Mouse (Mus musculus): ENCODE measurements around the gene Sema4f. TPM values are rescaled to one million over a fixed set of nuclear protein-coding genes. Genes with fewer than 3 reads are reported as not detected.

Gene Sema4f
- polyA plus RNA-seq, 1 experiment from 2014 or later, result 0.12 TPM

- DNase-seq (no peak), ATAC-seq (no peak)
- Histone ChIP-seq H3K9ac (replicated peaks) (no peak overlapping the region), H3K4me3 (ENCODE audit: low read depth, low read length) (no peak overlapping the region), H3K9me3 (ENCODE audit: low read length) (no peaks in the 10 kb centered on the region), H3K27ac (ENCODE audit: low read depth) (no peak overlapping the region), H3K36me3 (replicated peaks; ENCODE audit: insufficient read depth, low read length) (no peaks in the 10 kb centered on the region), H3K4me2 (ENCODE audit: low read depth, low read length) (no peak overlapping the region), H3K4me1 (ENCODE audit: insufficient read depth) (0 out of 2 replicates have a peak, but pooled peaks cover 2% of the 10 kb centered on the region), H3K27me3 (ENCODE audit: insufficient read depth, low read length) (no peaks in the 10 kb centered on the region)
- TF ChIP-seq EP300 (IDR thresholded peaks at IDR 0.05; ENCODE audit: low read depth) (no peak), CTCF (IDR thresholded peaks at IDR 0.05; ENCODE audit: low read depth) (no peak)
- 41% methylated on average over 4 of the region's 4 CpGs for WGBS (ENCODE audit: insufficient replicate concordance)
Observed at GRCm38 (mm10) chr6:82956553-82957251, 17.1 kb upstream of the Sema4f start.

- Histone ChIP-seq H3K9me3 (ENCODE audit: low read length) (no peaks in the 10 kb centered on the region; the same call in 1 of the 2 replicates), H3K27ac (ENCODE audit: low read depth) (no peak within 1 kb of the TSS), H3K9ac (replicated peaks) (no peak within 1 kb of the TSS), H3K36me3 (replicated peaks; ENCODE audit: insufficient read depth, low read length) (no peaks in the 10 kb centered on the region), H3K4me2 (ENCODE audit: low read depth, low read length) (no peak within 1 kb of the TSS), H3K27me3 (ENCODE audit: insufficient read depth, low read length) (no peaks in the 10 kb centered on the region), H3K4me1 (ENCODE audit: insufficient read depth) (no peaks in the 10 kb centered on the region), H3K4me3 (ENCODE audit: low read depth, low read length) (no peak within 1 kb of the TSS)
- 76% methylated on average over 14 of the region's 14 CpGs for WGBS (ENCODE audit: insufficient replicate concordance)
- TF ChIP-seq EP300 (IDR thresholded peaks at IDR 0.05; ENCODE audit: low read depth) (no peak), CTCF (IDR thresholded peaks at IDR 0.05; ENCODE audit: low read depth) (no peak)
- ATAC-seq (no peak), DNase-seq (no peak)
Observed at GRCm38 (mm10) chr6:82946651-82947050, 7.1 kb upstream of the Sema4f start, which contains the start of gene M1ap. M1ap (plus strand) TSS chr6:82946902.

GRCm38 (mm10) chr6:82945750-82946149 is 6.2 kb upstream of the Sema4f start:
- Histone ChIP-seq H3K9ac (replicated peaks) (no peak overlapping the region), H3K9me3 (ENCODE audit: low read length) (no peaks in the 10 kb centered on the region; the same call in 1 of the 2 replicates), H3K4me2 (ENCODE audit: low read depth, low read length) (no peak overlapping the region), H3K27me3 (ENCODE audit: insufficient read depth, low read length) (no peaks in the 10 kb centered on the region), H3K27ac (ENCODE audit: low read depth) (no peak overlapping the region), H3K36me3 (replicated peaks; ENCODE audit: insufficient read depth, low read length) (no peaks in the 10 kb centered on the region), H3K4me1 (ENCODE audit: insufficient read depth) (no peaks in the 10 kb centered on the region), H3K4me3 (ENCODE audit: low read depth, low read length) (no peak overlapping the region)
- no peak for TF ChIP-seq EP300 (IDR thresholded peaks at IDR 0.05; ENCODE audit: low read depth)
- TF ChIP-seq CTCF (IDR thresholded peaks at IDR 0.05; ENCODE audit: low read depth), result peak; percentile 60
- no peak for ATAC-seq
- DNase-seq, result peak; percentile 44
- 47% methylated on average over 6 of the region's 6 CpGs for WGBS (ENCODE audit: insufficient replicate concordance)

GRCm38 (mm10) chr6:82940765-82941164 is 1.2 kb upstream of the Sema4f start:
- H3K36me3 ChIP-seq (replicated peaks; ENCODE audit: insufficient read depth, low read length), result no peaks in the 10 kb centered on the region
- no peak overlapping the region for H3K9ac ChIP-seq (replicated peaks)
- no peak overlapping the region for H3K4me3 ChIP-seq (ENCODE audit: low read depth, low read length)
- no peaks in the 10 kb centered on the region; the same call in 1 of the 2 replicates for H3K9me3 ChIP-seq (ENCODE audit: low read length)
- ATAC-seq (no peak), DNase-seq (no peak)
- peaks cover 4% of the 10 kb centered on the region for H3K4me1 ChIP-seq (ENCODE audit: insufficient read depth)
- no peak overlapping the region for H3K27ac ChIP-seq (ENCODE audit: low read depth)
- H3K4me2 ChIP-seq (ENCODE audit: low read depth, low read length), result no peak overlapping the region
- TF ChIP-seq EP300 (IDR thresholded peaks at IDR 0.05; ENCODE audit: low read depth), result no peak
- TF ChIP-seq CTCF (IDR thresholded peaks at IDR 0.05; ENCODE audit: low read depth), result no peak
- WGBS (ENCODE audit: insufficient replicate concordance), result 25% methylated on average over 3 of the region's 3 CpGs
- H3K27me3 ChIP-seq (ENCODE audit: insufficient read depth, low read length), result peaks cover 18% of the 10 kb centered on the region

- ATAC-seq, result no peak
- no peak for DNase-seq
- no peak overlapping the region for H3K4me3 ChIP-seq (ENCODE audit: low read depth, low read length)
Observed at GRCm38 (mm10) chr6:82934616-82935230, 4.8 kb downstream of the Sema4f start.

GRCm38 (mm10) chr6:82927617-82928016 is 12.0 kb downstream of the Sema4f start:
- Histone ChIP-seq H3K4me2 (ENCODE audit: low read depth, low read length) (no peak overlapping the region), H3K9me3 (ENCODE audit: low read length) (no peaks in the 10 kb centered on the region), H3K4me1 (ENCODE audit: insufficient read depth) (no peaks in the 10 kb centered on the region), H3K36me3 (replicated peaks; ENCODE audit: insufficient read depth, low read length) (no peaks in the 10 kb centered on the region), H3K4me3 (ENCODE audit: low read depth, low read length) (no peak overlapping the region), H3K9ac (replicated peaks) (no peak overlapping the region), H3K27ac (ENCODE audit: low read depth) (no peak overlapping the region), H3K27me3 (ENCODE audit: insufficient read depth, low read length) (no peaks in the 10 kb centered on the region)
- ATAC-seq (peak; percentile 94), DNase-seq (no peak)
- 54% methylated on average over 5 of the region's 5 CpGs for WGBS (ENCODE audit: insufficient replicate concordance)
- no peak for TF ChIP-seq EP300 (IDR thresholded peaks at IDR 0.05; ENCODE audit: low read depth)

More at GRCm38 (mm10) chr6:82934616-82935230, 4.8 kb downstream of the Sema4f start:
- H3K4me1 ChIP-seq (ENCODE audit: insufficient read depth), result peaks cover 4% of the 10 kb centered on the region
- H3K27me3 ChIP-seq (ENCODE audit: insufficient read depth, low read length), result peaks cover 18% of the 10 kb centered on the region
- no peak for TF ChIP-seq EP300 (IDR thresholded peaks at IDR 0.05; ENCODE audit: low read depth)
- TF ChIP-seq CTCF (IDR thresholded peaks at IDR 0.05; ENCODE audit: low read depth), result no peak
- H3K36me3 ChIP-seq (replicated peaks; ENCODE audit: insufficient read depth, low read length), result no peaks in the 10 kb centered on the region
- H3K9ac ChIP-seq (replicated peaks), result no peak overlapping the region
- 72% methylated on average over 3 of the region's 3 CpGs for WGBS (ENCODE audit: insufficient replicate concordance)
- no peak overlapping the region for H3K4me2 ChIP-seq (ENCODE audit: low read depth, low read length)
- H3K27ac ChIP-seq (ENCODE audit: low read depth), result no peak overlapping the region
- no peaks in the 10 kb centered on the region for H3K9me3 ChIP-seq (ENCODE audit: low read length)
